In genomic region chr3:51383409-51383808, GRCm38 (mm10) we compare ENCODE assay signal across 19 mouse cellular contexts. TPM values are rescaled to one million over a fixed set of nuclear protein-coding genes. Genes with fewer than 3 reads are reported as not detected.
DNase-seq lines count a peak whose midpoint lies in the region; ATAC-seq lines count a peak whose summit lies in the region.
"Had no signal": no experiment of that assay in that cellular context is flagged by ENCODE, and none has a peak within 500 bp of the region (broad histone marks: within the 10 kb centered on the region; RNA-seq: fewer than 3 reads in every experiment).

No protein-coding gene starts in this region.

- WGBS in midbrain, embryonic 11.5 days: 21% methylated on average over 12 of the region's 12 CpGs
- 15% methylated on average over 12 of the region's 12 CpGs for whole genome bisulfite sequencing in midbrain, embryonic 16.5 days

- no peak overlapping the region for H3K9ac ChIP-seq in midbrain, embryonic 11.5 days (ENCODE audit: low read length)
- no peak overlapping the region for H3K9ac ChIP-seq in midbrain, embryonic 16.5 days (ENCODE audit: low read depth, low read length)
- H3K9ac ChIP-seq: embryonic facial prominence, embryonic 15.5 days; forebrain, embryonic 12.5 days; heart, embryonic 15.5 days; liver, embryonic 13.5 days had no signal

- H3K4me2 ChIP-seq in midbrain, embryonic 11.5 days: no peak overlapping the region
- H3K4me2 ChIP-seq in midbrain, embryonic 16.5 days (ENCODE audit: low read length): no peak overlapping the region
- H3K4me2 ChIP-seq: embryonic facial prominence, embryonic 15.5 days; forebrain, embryonic 12.5 days; heart, embryonic 15.5 days; liver, embryonic 13.5 days had no signal

- H3K27me3 ChIP-seq in midbrain, embryonic 11.5 days (ENCODE audit: control insufficient read depth, insufficient read depth, low read length): no peaks in the 10 kb centered on the region
- no peaks in the 10 kb centered on the region; the same call in 1 of the 2 replicates for H3K27me3 ChIP-seq in midbrain, embryonic 16.5 days (ENCODE audit: control insufficient read depth, insufficient read depth, low read depth, low read length)
- H3K27me3 ChIP-seq: embryonic facial prominence, embryonic 15.5 days; heart, embryonic 15.5 days; liver, embryonic 13.5 days had no signal

- no peak overlapping the region for H3K27ac ChIP-seq in midbrain, embryonic 11.5 days (ENCODE audit: low read depth, low read length)
- H3K27ac ChIP-seq in midbrain, embryonic 16.5 days (ENCODE audit: low read length): no peak overlapping the region
- H3K27ac ChIP-seq: embryonic facial prominence, embryonic 15.5 days; forebrain, embryonic 12.5 days; heart, embryonic 15.5 days; limb, embryonic 10.5 days; liver, embryonic 13.5 days had no signal

- DNase-seq in embryo, embryonic 10 days (ENCODE audit: low spot score): peak; percentile 59
- no peak for DNase-seq in embryo, embryonic 9.5 days (ENCODE audit: extremely low spot score)
- DNase-seq in midbrain, embryonic 11.5 days (ENCODE audit: low spot score, missing footprints): no peak
- peak; percentile 48 to 65 for DNase-seq in cerebellum, postnatal 36 days
- DNase-seq in frontal cortex, adult 2 months (ENCODE audit: extremely low spot score in 1 of 2, low spot score in 1 of 2): no peak
- no peak for DNase-seq in lung, postnatal 14 days
- DNase-seq in testis, postnatal 14 days (ENCODE audit: low spot score): no peak
- DNase-seq: adrenal gland, postnatal 25 days; heart, adult 18-20 months; kidney, postnatal 14 days; liver, embryonic 13.5 days; right cerebral cortex, postnatal 4 days had no signal

- no peaks in the 10 kb centered on the region; the same call in none of the 2 replicates for H3K4me1 ChIP-seq in midbrain, embryonic 11.5 days (ENCODE audit: control insufficient read depth, insufficient read depth, low read length)
- no peaks in the 10 kb centered on the region; the same call in 1 of the 2 replicates for H3K4me1 ChIP-seq in midbrain, embryonic 16.5 days (ENCODE audit: control insufficient read depth, insufficient read depth, low read length)

- H3K9me3 ChIP-seq in midbrain, embryonic 11.5 days (ENCODE audit: control insufficient read depth, low read length): no peaks in the 10 kb centered on the region
- no peaks in the 10 kb centered on the region for H3K9me3 ChIP-seq in midbrain, embryonic 16.5 days (replicated peaks; ENCODE audit: control insufficient read depth, low read length, poor library complexity, severe bottlenecking)
- H3K9me3 ChIP-seq: embryonic facial prominence, embryonic 15.5 days; forebrain, embryonic 12.5 days; heart, embryonic 15.5 days; limb, embryonic 10.5 days; liver, embryonic 13.5 days had no signal

- no peaks in the 10 kb centered on the region for H3K36me3 ChIP-seq in midbrain, embryonic 11.5 days (ENCODE audit: control insufficient read depth, insufficient read depth, low read length)
- no peaks in the 10 kb centered on the region for H3K36me3 ChIP-seq in midbrain, embryonic 16.5 days (ENCODE audit: control insufficient read depth, insufficient read depth, low read length)
- H3K36me3 ChIP-seq: embryonic facial prominence, embryonic 15.5 days; forebrain, embryonic 12.5 days; heart, embryonic 15.5 days; limb, embryonic 10.5 days; liver, embryonic 13.5 days had no signal

- peak; percentile 66; the same call in 1 of the 2 replicates for ATAC-seq in midbrain, embryonic 11.5 days (ENCODE audit: low FRiP score)
- no peak for ATAC-seq in midbrain, embryonic 16.5 days
- ATAC-seq: intestine, postnatal 0 days had no signal

- no peak overlapping the region for H3K4me3 ChIP-seq in midbrain, embryonic 11.5 days (ENCODE audit: low read depth, low read length)
- H3K4me3 ChIP-seq in midbrain, embryonic 16.5 days (ENCODE audit: low read depth, low read length): no peak overlapping the region
- H3K4me3 ChIP-seq: embryonic facial prominence, embryonic 15.5 days; forebrain, embryonic 12.5 days; heart, embryonic 15.5 days; limb, embryonic 10.5 days; liver, embryonic 13.5 days; myocyte had no signal

RNA-seq across cellular contexts. Expression of gene Mgarp, which starts 13.1 kb away (rescaled TPM):
- 22.5 and 26.9 TPM in 2 replicates for polyA plus RNA-seq in midbrain, embryonic 11.5 days (2014; fragmentation: Nextera tagmentation; extraction: Ambion mirVana)
- 0.39 and 0.82 TPM in 2 replicates for polyA plus RNA-seq in midbrain, embryonic 16.5 days (2015; fragmentation: Nextera tagmentation; extraction: Ambion mirVana)
- 0.06 and 0.08 TPM in 2 replicates for polyA plus RNA-seq in frontal cortex, adult 2 months (2012; rRNA removed)

RNA-seq across cellular contexts. Expression of gene Ndufc1, which starts 25.4 kb away (rescaled TPM):
- polyA plus RNA-seq in midbrain, embryonic 11.5 days (2014; fragmentation: Nextera tagmentation; extraction: Ambion mirVana): 739 and 783 TPM in 2 replicates
- polyA plus RNA-seq in midbrain, embryonic 16.5 days (2015; fragmentation: Nextera tagmentation; extraction: Ambion mirVana): 680 and 706 TPM in 2 replicates
- polyA plus RNA-seq in frontal cortex, adult 2 months (2012; rRNA removed): 500 and 520 TPM in 2 replicates

RNA-seq across cellular contexts. Expression of gene Naa15, which starts 31.5 kb away (rescaled TPM):
- polyA plus RNA-seq in midbrain, embryonic 11.5 days (2014; fragmentation: Nextera tagmentation; extraction: Ambion mirVana): 54.5 and 57.0 TPM in 2 replicates
- 38.2 and 41.3 TPM in 2 replicates for polyA plus RNA-seq in midbrain, embryonic 16.5 days (2015; fragmentation: Nextera tagmentation; extraction: Ambion mirVana)
- polyA plus RNA-seq in frontal cortex, adult 2 months (2012; rRNA removed): 22.3 and 22.8 TPM in 2 replicates

RNA-seq across cellular contexts. Expression of gene Elf2, which starts 42.9 kb away (rescaled TPM):
- 42.8 and 47.4 TPM in 2 replicates for polyA plus RNA-seq in midbrain, embryonic 11.5 days (2014; fragmentation: Nextera tagmentation; extraction: Ambion mirVana)
- polyA plus RNA-seq in midbrain, embryonic 16.5 days (2015; fragmentation: Nextera tagmentation; extraction: Ambion mirVana): 27.1 and 27.7 TPM in 2 replicates
- polyA plus RNA-seq in frontal cortex, adult 2 months (2012; rRNA removed): 30.3 and 32.4 TPM in 2 replicates

Comparison
In these comparisons a context has a peak if more than half of its experiments do, and no peak if none do; other contexts are left out.
1. DNase-seq: peak in embryo, embryonic 10 days (single experiment) and cerebellum, postnatal 36 days (2 of 2); none in embryo, embryonic 9.5 days (single experiment), midbrain, embryonic 11.5 days (single experiment), frontal cortex, adult 2 months (0 of 2), lung, postnatal 14 days (single experiment) and testis, postnatal 14 days (single experiment).
2. RNA of gene Mgarp, which starts 13.1 kb away (polyA plus RNA-seq): 22.5 to 26.9 TPM in midbrain, embryonic 11.5 days; 0.39 to 0.82 TPM in midbrain, embryonic 16.5 days and 0.06 to 0.08 TPM in frontal cortex, adult 2 months; every median in the first group is over 10 times any median in the second.